Mouse (Mus musculus) lung, adult 2 months (tissue): ENCODE measurements around the gene Bcas3.

ENCODE experiments used
- CTCF ChIP-seq: fragments of 200-500 bp; IDR thresholded peaks from 2 replicates; pipeline ENCODE4 v1.5.1; 2011; ENCODE audit warnings: mild to moderate bottlenecking, low read length, control low read depth; ENCODE audit not compliant: insufficient read depth
- POLR2A ChIP-seq: fragments of 200-500 bp; IDR thresholded peaks from 2 replicates; pipeline ENCODE4 v1.6.1; 2011; ENCODE audit warnings: low read depth, mild to moderate bottlenecking, control low read depth, low read length, borderline replicate concordance; ENCODE audit errors: extremely low read depth

- TF ChIP-seq POLR2A = no peak
- TF ChIP-seq CTCF = no peak
Observed at GRCm38 (mm10) chr11:85366168-85366567, 13.2 kb downstream of the Bcas3 start.
